Mouse (Mus musculus): ENCODE measurements around the gene Hist2h2ac. TPM values are rescaled to one million over a fixed set of nuclear protein-coding genes. Genes with fewer than 3 reads are reported as not detected.
"Not testable (repeated sequence)": the region's sequence is repeated elsewhere in the genome, so short reads cannot be mapped to it uniquely, and the experiment has no call there.

Hist2h2ac gene
- polyA plus RNA-seq, 1 experiment = 7.3 TPM

GRCm38 (mm10) chr3:96222774-96223173 is 2.1 kb upstream of the Hist2h2ac start:
- Histone ChIP-seq H3K36me3 (ENCODE audit: control insufficient read depth, insufficient read depth, low read length) (no peaks in the 10 kb centered on the region), H3K4me3 (ENCODE audit: control insufficient read depth, low read depth, low read length) (peak overlapping the region; percentile 14; the same call in 1 of the 2 replicates), H3K27ac (ENCODE audit: control insufficient read depth, insufficient read depth, low read depth, low read length) (no peak overlapping the region), H3K27me3 (ENCODE audit: control insufficient read depth, insufficient read depth, low read length) (no peaks in the 10 kb centered on the region), H3K4me1 (ENCODE audit: control insufficient read depth, insufficient read depth, low read length) (peaks cover 2% of the 10 kb centered on the region)
- TF ChIP-seq CTCF (IDR thresholded peaks at IDR 0.05; ENCODE audit: control insufficient read depth, insufficient read depth, insufficient replicate concordance, low read depth, low read length) = no peak

GRCm38 (mm10) chr3:96221640-96222038 is 959 bp upstream of the Hist2h2ac start:
- H3K36me3 ChIP-seq (ENCODE audit: control insufficient read depth, insufficient read depth, low read length) = no peaks in the 10 kb centered on the region
- H3K27ac ChIP-seq (ENCODE audit: control insufficient read depth, insufficient read depth, low read depth, low read length) = peak overlapping the region; percentile 83; the same call in 1 of the 2 replicates
- TF ChIP-seq POLR2A (IDR thresholded peaks at IDR 0.05; ENCODE audit: control insufficient read depth, low read depth, low read length) (no peak), CTCF (IDR thresholded peaks at IDR 0.05; ENCODE audit: control insufficient read depth, insufficient read depth, insufficient replicate concordance, low read depth, low read length) (no peak)
- H3K27me3 ChIP-seq (ENCODE audit: control insufficient read depth, insufficient read depth, low read length) = no peaks in the 10 kb centered on the region
- peak overlapping the region; percentile 86 for H3K4me3 ChIP-seq (ENCODE audit: control insufficient read depth, low read depth, low read length)
- peaks cover 2% of the 10 kb centered on the region for H3K4me1 ChIP-seq (ENCODE audit: control insufficient read depth, insufficient read depth, low read length)

GRCm38 (mm10) chr3:96220131-96220764 is 432 bp downstream of the Hist2h2ac start:
- not testable (repeated sequence) for H3K36me3 ChIP-seq (ENCODE audit: control insufficient read depth, insufficient read depth, low read length); H3K27me3 ChIP-seq (ENCODE audit: control insufficient read depth, insufficient read depth, low read length); H3K4me1 ChIP-seq (ENCODE audit: control insufficient read depth, insufficient read depth, low read length)
- H3K27ac ChIP-seq (ENCODE audit: control insufficient read depth, insufficient read depth, low read depth, low read length) = peak overlapping the region; percentile 83
- peak overlapping the region; percentile 86 for H3K4me3 ChIP-seq (ENCODE audit: control insufficient read depth, low read depth, low read length)
- TF ChIP-seq POLR2A (IDR thresholded peaks at IDR 0.05; ENCODE audit: control insufficient read depth, low read depth, low read length) = peak; percentile 64

GRCm38 (mm10) chr3:96219661-96220130 is 984 bp downstream of the Hist2h2ac start, which contains the start of the genes Bola1 and Hist2h2ab:
Gene Bola1, minus strand, starts transcription at chr3:96219709.
Gene Hist2h2ab, plus strand, starts transcription at chr3:96219865.
- no peaks in the 10 kb centered on the region for H3K27me3 ChIP-seq (ENCODE audit: control insufficient read depth, insufficient read depth, low read length)
- TF ChIP-seq CTCF (IDR thresholded peaks at IDR 0.05; ENCODE audit: control insufficient read depth, insufficient read depth, insufficient replicate concordance, low read depth, low read length) (no peak), POLR2A (IDR thresholded peaks at IDR 0.05; ENCODE audit: control insufficient read depth, low read depth, low read length) (peak; percentile 59; the same call in 1 of the 2 replicates)
- no peaks in the 10 kb centered on the region for H3K36me3 ChIP-seq (ENCODE audit: control insufficient read depth, insufficient read depth, low read length)
- peaks cover 2% of the 10 kb centered on the region for H3K4me1 ChIP-seq (ENCODE audit: control insufficient read depth, insufficient read depth, low read length)
- H3K4me3 ChIP-seq (ENCODE audit: control insufficient read depth, low read depth, low read length) = peak within 1 kb of the TSS; percentile 86
- H3K27ac ChIP-seq (ENCODE audit: control insufficient read depth, insufficient read depth, low read depth, low read length) = peak within 1 kb of the TSS; percentile 83

GRCm38 (mm10) chr3:96219191-96219641 is 1.5 kb downstream of the Hist2h2ac start:
- TF ChIP-seq CTCF (IDR thresholded peaks at IDR 0.05; ENCODE audit: control insufficient read depth, insufficient read depth, insufficient replicate concordance, low read depth, low read length) (no peak), POLR2A (IDR thresholded peaks at IDR 0.05; ENCODE audit: control insufficient read depth, low read depth, low read length) (no peak)
- Histone ChIP-seq H3K27me3 (ENCODE audit: control insufficient read depth, insufficient read depth, low read length) (no peaks in the 10 kb centered on the region), H3K27ac (ENCODE audit: control insufficient read depth, insufficient read depth, low read depth, low read length) (peak overlapping the region; percentile 83), H3K36me3 (ENCODE audit: control insufficient read depth, insufficient read depth, low read length) (no peaks in the 10 kb centered on the region), H3K4me1 (ENCODE audit: control insufficient read depth, insufficient read depth, low read length) (peaks cover 2% of the 10 kb centered on the region), H3K4me3 (ENCODE audit: control insufficient read depth, low read depth, low read length) (peak overlapping the region; percentile 86)

GRCm38 (mm10) chr3:96209242-96209641 is 11.4 kb downstream of the Hist2h2ac start:
- peaks cover 2% of the 10 kb centered on the region for H3K4me1 ChIP-seq (ENCODE audit: control insufficient read depth, insufficient read depth, low read length)
- H3K27ac ChIP-seq (ENCODE audit: control insufficient read depth, insufficient read depth, low read depth, low read length) = no peak overlapping the region
- no peaks in the 10 kb centered on the region for H3K27me3 ChIP-seq (ENCODE audit: control insufficient read depth, insufficient read depth, low read length)
- TF ChIP-seq POLR2A (IDR thresholded peaks at IDR 0.05; ENCODE audit: control insufficient read depth, low read depth, low read length) (no peak), CTCF (IDR thresholded peaks at IDR 0.05; ENCODE audit: control insufficient read depth, insufficient read depth, insufficient replicate concordance, low read depth, low read length) (peak; percentile 26; the same call in 1 of the 2 replicates)
- H3K4me3 ChIP-seq (ENCODE audit: control insufficient read depth, low read depth, low read length) = peak overlapping the region; percentile 24
- H3K36me3 ChIP-seq (ENCODE audit: control insufficient read depth, insufficient read depth, low read length) = no peaks in the 10 kb centered on the region

- H3K27me3 ChIP-seq (ENCODE audit: control insufficient read depth, insufficient read depth, low read length) = no peaks in the 10 kb centered on the region
- TF ChIP-seq CTCF (IDR thresholded peaks at IDR 0.05; ENCODE audit: control insufficient read depth, insufficient read depth, insufficient replicate concordance, low read depth, low read length) (no peak), POLR2A (IDR thresholded peaks at IDR 0.05; ENCODE audit: control insufficient read depth, low read depth, low read length) (no peak)
- peaks cover 2% of the 10 kb centered on the region for H3K4me1 ChIP-seq (ENCODE audit: control insufficient read depth, insufficient read depth, low read length)
- H3K4me3 ChIP-seq (ENCODE audit: control insufficient read depth, low read depth, low read length) = peak overlapping the region; percentile 49; the same call in 1 of the 2 replicates
- H3K36me3 ChIP-seq (ENCODE audit: control insufficient read depth, insufficient read depth, low read length) = no peaks in the 10 kb centered on the region
- H3K27ac ChIP-seq (ENCODE audit: control insufficient read depth, insufficient read depth, low read depth, low read length) = no peak overlapping the region
Measured at GRCm38 (mm10) chr3:96207819-96208218, 12.9 kb downstream of the Hist2h2ac start.
